Mouse (Mus musculus): Measurements from ENCODE around the gene Slc25a17. TPM values are rescaled to one million over a fixed set of nuclear protein-coding genes. Genes with fewer than 3 reads are reported as not detected.

Gene Slc25a17
- polyA plus RNA-seq, 1 experiment from 2014 or later: 148 TPM

- Histone ChIP-seq H3K9ac (replicated peaks; ENCODE audit: low read length) (no peak overlapping the region), H3K4me2 (replicated peaks; ENCODE audit: low read depth, low read length) (no peak overlapping the region), H3K36me3 (ENCODE audit: insufficient read depth, low read length) (peaks cover 50% of the 10 kb centered on the region), H3K4me3 (ENCODE audit: low read length) (no peak overlapping the region), H3K27ac (ENCODE audit: low read length) (no peak overlapping the region), H3K4me1 (ENCODE audit: insufficient read depth, low read length) (no peaks in the 10 kb centered on the region), H3K27me3 (ENCODE audit: insufficient read depth, low read length) (no peaks in the 10 kb centered on the region), H3K9me3 (ENCODE audit: low read length) (no peaks in the 10 kb centered on the region)
- ATAC-seq (ENCODE audit: low FRiP score, low TSS enrichment): no peak
- WGBS: 83% methylated on average over 2 of the region's 2 CpGs
These were observed 18.2 kb upstream of the Slc25a17 start for GRCm38 (mm10) chr15:81378845-81379244.

- no peaks in the 10 kb centered on the region for H3K4me1 ChIP-seq (ENCODE audit: insufficient read depth, low read length)
- ATAC-seq (ENCODE audit: low FRiP score, low TSS enrichment): no peak
- no peaks in the 10 kb centered on the region for H3K27me3 ChIP-seq (ENCODE audit: insufficient read depth, low read length)
- no peaks in the 10 kb centered on the region for H3K9me3 ChIP-seq (ENCODE audit: low read length)
- H3K27ac ChIP-seq (ENCODE audit: low read length): no peak overlapping the region
- H3K9ac ChIP-seq (replicated peaks; ENCODE audit: low read length): no peak overlapping the region
- WGBS: 90% methylated on average over 11 of the region's 11 CpGs
- peaks cover 59% of the 10 kb centered on the region for H3K36me3 ChIP-seq (ENCODE audit: insufficient read depth, low read length)
- H3K4me2 ChIP-seq (replicated peaks; ENCODE audit: low read depth, low read length): no peak overlapping the region
- H3K4me3 ChIP-seq (ENCODE audit: low read length): no peak overlapping the region
These were observed 14.0 kb upstream of the Slc25a17 start for GRCm38 (mm10) chr15:81374621-81375020.

- Histone ChIP-seq H3K4me3 (ENCODE audit: low read length) (no peak overlapping the region), H3K27ac (ENCODE audit: low read length) (no peak overlapping the region), H3K36me3 (ENCODE audit: insufficient read depth, low read length) (peaks cover 59% of the 10 kb centered on the region), H3K27me3 (ENCODE audit: insufficient read depth, low read length) (no peaks in the 10 kb centered on the region), H3K4me1 (ENCODE audit: insufficient read depth, low read length) (no peaks in the 10 kb centered on the region), H3K9me3 (ENCODE audit: low read length) (no peaks in the 10 kb centered on the region), H3K9ac (replicated peaks; ENCODE audit: low read length) (no peak overlapping the region), H3K4me2 (replicated peaks; ENCODE audit: low read depth, low read length) (no peak overlapping the region)
- 67% methylated on average over 1 of the region's 1 CpGs for WGBS
- no peak for ATAC-seq (ENCODE audit: low FRiP score, low TSS enrichment)
These were observed 9.7 kb upstream of the Slc25a17 start for GRCm38 (mm10) chr15:81370356-81370755.

- Histone ChIP-seq H3K4me2 (replicated peaks; ENCODE audit: low read depth, low read length) (no peak overlapping the region), H3K9ac (replicated peaks; ENCODE audit: low read length) (no peak overlapping the region), H3K9me3 (ENCODE audit: low read length) (no peaks in the 10 kb centered on the region), H3K27me3 (ENCODE audit: insufficient read depth, low read length) (no peaks in the 10 kb centered on the region), H3K4me1 (ENCODE audit: insufficient read depth, low read length) (no peaks in the 10 kb centered on the region), H3K27ac (ENCODE audit: low read length) (no peak overlapping the region), H3K4me3 (ENCODE audit: low read length) (no peak overlapping the region), H3K36me3 (ENCODE audit: insufficient read depth, low read length) (peaks cover 57% of the 10 kb centered on the region)
- WGBS: 82% methylated on average over 1 of the region's 1 CpGs
- no peak for ATAC-seq (ENCODE audit: low FRiP score, low TSS enrichment)
These were observed 8.0 kb upstream of the Slc25a17 start for GRCm38 (mm10) chr15:81368601-81369000.

GRCm38 (mm10) chr15:81366241-81366640 is 5.6 kb upstream of the Slc25a17 start:
- no peak for ATAC-seq (ENCODE audit: low FRiP score, low TSS enrichment)
- no peak overlapping the region for H3K9ac ChIP-seq (replicated peaks; ENCODE audit: low read length)
- peaks cover 6% of the 10 kb centered on the region for H3K4me1 ChIP-seq (ENCODE audit: insufficient read depth, low read length)
- WGBS: 73% methylated on average over 4 of the region's 4 CpGs
- no peaks in the 10 kb centered on the region for H3K9me3 ChIP-seq (ENCODE audit: low read length)
- H3K27ac ChIP-seq (ENCODE audit: low read length): no peak overlapping the region
- H3K36me3 ChIP-seq (ENCODE audit: insufficient read depth, low read length): peaks cover 44% of the 10 kb centered on the region
- no peaks in the 10 kb centered on the region for H3K27me3 ChIP-seq (ENCODE audit: insufficient read depth, low read length)
- H3K4me3 ChIP-seq (ENCODE audit: low read length): no peak overlapping the region
- no peak overlapping the region for H3K4me2 ChIP-seq (replicated peaks; ENCODE audit: low read depth, low read length)

GRCm38 (mm10) chr15:81365246-81365645 is 4.6 kb upstream of the Slc25a17 start:
- Histone ChIP-seq H3K9me3 (ENCODE audit: low read length) (no peaks in the 10 kb centered on the region), H3K4me3 (ENCODE audit: low read length) (no peak overlapping the region), H3K27ac (ENCODE audit: low read length) (no peak overlapping the region), H3K27me3 (ENCODE audit: insufficient read depth, low read length) (no peaks in the 10 kb centered on the region), H3K36me3 (ENCODE audit: insufficient read depth, low read length) (peaks cover 37% of the 10 kb centered on the region), H3K4me2 (replicated peaks; ENCODE audit: low read depth, low read length) (no peak overlapping the region), H3K9ac (replicated peaks; ENCODE audit: low read length) (no peak overlapping the region), H3K4me1 (ENCODE audit: insufficient read depth, low read length) (peaks cover 10% of the 10 kb centered on the region)
- no peak for ATAC-seq (ENCODE audit: low FRiP score, low TSS enrichment)
- 89% methylated on average over 8 of the region's 8 CpGs for WGBS

GRCm38 (mm10) chr15:81364271-81364670 is 3.7 kb upstream of the Slc25a17 start:
- H3K36me3 ChIP-seq (ENCODE audit: insufficient read depth, low read length): peaks cover 31% of the 10 kb centered on the region
- no peaks in the 10 kb centered on the region for H3K27me3 ChIP-seq (ENCODE audit: insufficient read depth, low read length)
- H3K9ac ChIP-seq (replicated peaks; ENCODE audit: low read length): no peak overlapping the region
- peaks cover 19% of the 10 kb centered on the region for H3K4me1 ChIP-seq (ENCODE audit: insufficient read depth, low read length)
- H3K4me3 ChIP-seq (ENCODE audit: low read length): no peak overlapping the region
- no peaks in the 10 kb centered on the region for H3K9me3 ChIP-seq (ENCODE audit: low read length)
- 89% methylated on average over 1 of the region's 1 CpGs for WGBS
- no peak overlapping the region for H3K27ac ChIP-seq (ENCODE audit: low read length)
- no peak for ATAC-seq (ENCODE audit: low FRiP score, low TSS enrichment)
- H3K4me2 ChIP-seq (replicated peaks; ENCODE audit: low read depth, low read length): no peak overlapping the region

- peaks cover 21% of the 10 kb centered on the region for H3K36me3 ChIP-seq (ENCODE audit: insufficient read depth, low read length)
- peaks cover 29% of the 10 kb centered on the region for H3K4me1 ChIP-seq (ENCODE audit: insufficient read depth, low read length)
- no peak overlapping the region for H3K4me3 ChIP-seq (ENCODE audit: low read length)
- no peak overlapping the region for H3K9ac ChIP-seq (replicated peaks; ENCODE audit: low read length)
- peak overlapping the region; percentile 14 for H3K27ac ChIP-seq (ENCODE audit: low read length)
- no peak overlapping the region for H3K4me2 ChIP-seq (replicated peaks; ENCODE audit: low read depth, low read length)
- no peaks in the 10 kb centered on the region for H3K9me3 ChIP-seq (ENCODE audit: low read length)
- WGBS: 77% methylated on average over 1 of the region's 1 CpGs
- no peaks in the 10 kb centered on the region for H3K27me3 ChIP-seq (ENCODE audit: insufficient read depth, low read length)
- no peak for ATAC-seq (ENCODE audit: low FRiP score, low TSS enrichment)
These were observed 1.9 kb upstream of the Slc25a17 start for GRCm38 (mm10) chr15:81362501-81362900.

GRCm38 (mm10) chr15:81361417-81362015 is 904 bp upstream of the Slc25a17 start:
- peaks cover 38% of the 10 kb centered on the region for H3K4me1 ChIP-seq (ENCODE audit: insufficient read depth, low read length)
- peaks cover 17% of the 10 kb centered on the region for H3K36me3 ChIP-seq (ENCODE audit: insufficient read depth, low read length)
- H3K9ac ChIP-seq (replicated peaks; ENCODE audit: low read length): no peak overlapping the region
- no peak for ATAC-seq (ENCODE audit: low FRiP score, low TSS enrichment)
- no peaks in the 10 kb centered on the region for H3K27me3 ChIP-seq (ENCODE audit: insufficient read depth, low read length)
- peak overlapping the region; percentile 89 for H3K4me2 ChIP-seq (replicated peaks; ENCODE audit: low read depth, low read length)
- no peak overlapping the region for H3K4me3 ChIP-seq (ENCODE audit: low read length)
- peak overlapping the region; percentile 90 for H3K27ac ChIP-seq (ENCODE audit: low read length)
- no peaks in the 10 kb centered on the region for H3K9me3 ChIP-seq (ENCODE audit: low read length)
- 47% methylated on average over 10 of the region's 10 CpGs for WGBS

- 30% methylated on average over 6 of the region's 6 CpGs for WGBS
- no peak overlapping the region for H3K9ac ChIP-seq (replicated peaks; ENCODE audit: low read length)
- peaks cover 38% of the 10 kb centered on the region for H3K4me1 ChIP-seq (ENCODE audit: insufficient read depth, low read length)
- H3K27me3 ChIP-seq (ENCODE audit: insufficient read depth, low read length): no peaks in the 10 kb centered on the region
- peak overlapping the region; percentile 90 for H3K27ac ChIP-seq (ENCODE audit: low read length)
- peak overlapping the region; percentile 77 for H3K4me3 ChIP-seq (ENCODE audit: low read length)
- ATAC-seq (ENCODE audit: low FRiP score, low TSS enrichment): no peak; the same call in 1 of the 2 replicates
- peak overlapping the region; percentile 89 for H3K4me2 ChIP-seq (replicated peaks; ENCODE audit: low read depth, low read length)
- H3K9me3 ChIP-seq (ENCODE audit: low read length): no peaks in the 10 kb centered on the region
- H3K36me3 ChIP-seq (ENCODE audit: insufficient read depth, low read length): peaks cover 12% of the 10 kb centered on the region
These were observed 401 bp upstream of the Slc25a17 start for GRCm38 (mm10) chr15:81361022-81361404.
